Mouse (Mus musculus): ENCODE measurements around the gene Btk. TPM values are rescaled to one million over a fixed set of nuclear protein-coding genes. Genes with fewer than 3 reads are reported as not detected.

The Btk gene
- polyA plus RNA-seq (2015; fragmentation: Nextera tagmentation; extraction: Ambion mirVana): 0.58 and 0.82 TPM in 2 replicates

DNA sequence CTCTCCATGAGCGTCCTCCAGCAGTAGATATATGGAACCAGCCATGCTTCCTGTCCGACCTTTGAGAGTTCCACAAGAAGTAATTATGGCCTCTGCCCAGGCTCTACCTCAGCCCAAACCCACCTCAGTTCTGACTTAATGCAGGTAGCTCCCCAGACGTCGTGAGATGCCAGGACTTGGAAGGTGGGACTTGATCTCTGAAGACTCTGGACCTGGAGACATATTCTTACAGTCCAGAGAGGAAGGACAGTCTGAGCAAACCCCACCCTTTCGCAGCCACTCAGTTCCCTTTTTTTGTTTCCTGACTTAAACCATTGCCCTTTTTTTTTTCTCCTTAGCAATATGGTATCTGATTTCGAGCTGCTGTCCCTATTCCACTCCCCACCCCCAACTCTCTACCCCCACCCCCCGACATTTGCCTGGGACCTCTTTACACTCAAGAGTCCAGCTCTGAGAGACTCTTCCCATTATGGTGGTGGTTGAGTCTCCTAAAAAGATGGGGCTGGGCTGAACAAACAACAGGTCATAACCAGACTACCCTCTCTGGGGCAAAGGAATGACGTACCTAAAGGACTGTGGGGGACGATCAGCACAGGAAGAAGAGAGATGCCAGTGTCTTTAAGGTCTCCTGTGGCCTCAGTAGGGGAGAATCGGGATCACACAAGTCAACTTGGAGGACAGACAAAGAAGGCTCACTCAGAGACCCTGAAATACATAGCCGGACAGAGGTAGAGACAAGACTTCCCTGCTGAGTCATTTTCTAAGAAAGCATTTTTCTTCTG, at the start of gene Btk:
Gene Btk (minus strand): TSS at position 683 of the 782 bp plus-strand sequence.
- no peak for ATAC-seq
- 84% methylated on average over 11 of the region's 11 CpGs for WGBS

DNA sequence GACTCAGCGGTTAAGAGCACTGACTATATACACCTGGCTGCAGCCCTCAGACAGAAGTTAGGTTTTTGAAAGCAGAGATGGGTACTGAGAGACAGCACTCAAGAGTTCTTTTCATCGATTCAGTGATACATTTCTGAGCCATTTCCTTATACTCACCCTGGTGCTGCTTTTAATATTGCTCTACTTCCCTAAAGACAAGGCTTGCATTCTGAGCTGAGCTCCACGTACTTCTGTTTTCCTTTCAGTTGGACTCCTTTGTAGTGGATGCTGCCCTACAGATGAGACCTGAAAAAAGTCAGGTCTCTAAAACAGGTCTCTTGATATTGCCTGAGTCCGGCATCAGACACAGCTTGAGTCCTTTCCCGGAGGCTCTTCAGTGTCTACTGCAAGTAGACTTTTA, 49.3 kb upstream of the Btk start:
- Histone ChIP-seq H3K4me2 (replicated peaks) (no peak overlapping the region), H3K9ac (replicated peaks) (no peak overlapping the region), H3K9me3 (no peaks in the 10 kb centered on the region), H3K4me3 (replicated peaks) (no peak overlapping the region), H3K27me3 (peaks cover 6% of the 10 kb centered on the region; the same call in 1 of the 2 replicates), H3K36me3 (no peaks in the 10 kb centered on the region), H3K27ac (no peak overlapping the region), H3K4me1 (replicated peaks) (no peaks in the 10 kb centered on the region)
- 85% methylated on average over 5 of the region's 5 CpGs for WGBS
- no peak for ATAC-seq

More for the DNA sequence above, at the start of gene Btk:
- Histone ChIP-seq H3K9me3 (no peaks in the 10 kb centered on the region), H3K27ac (no peak within 1 kb of the TSS), H3K9ac (replicated peaks) (no peak within 1 kb of the TSS), H3K4me3 (replicated peaks) (no peak within 1 kb of the TSS), H3K36me3 (no peaks in the 10 kb centered on the region), H3K27me3 (no peaks in the 10 kb centered on the region), H3K4me2 (replicated peaks) (no peak within 1 kb of the TSS), H3K4me1 (replicated peaks) (peaks cover 12% of the 10 kb centered on the region)

DNA sequence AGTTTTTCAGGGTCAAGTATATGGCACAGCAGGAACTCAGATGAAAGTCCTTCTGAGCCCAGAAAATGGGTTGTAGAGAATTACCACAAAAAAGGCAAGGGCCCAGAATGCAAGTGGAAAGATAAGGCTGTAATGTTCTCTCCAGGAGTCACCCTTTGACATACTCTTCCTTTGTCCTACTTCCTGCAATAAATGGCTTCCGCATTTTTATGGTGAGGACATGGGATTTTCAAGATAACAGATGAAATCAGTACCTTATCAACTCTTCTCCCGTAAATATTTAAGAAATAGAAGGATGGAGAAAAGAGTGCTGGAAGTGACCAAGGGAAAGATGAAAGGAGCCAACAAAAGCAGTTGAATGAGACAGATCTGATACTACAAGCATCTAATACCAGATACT, 44.8 kb upstream of the Btk start:
- Histone ChIP-seq H3K27ac (no peak overlapping the region), H3K27me3 (peaks cover 29% of the 10 kb centered on the region), H3K36me3 (no peaks in the 10 kb centered on the region), H3K9me3 (no peaks in the 10 kb centered on the region), H3K4me3 (replicated peaks) (no peak overlapping the region), H3K4me2 (replicated peaks) (no peak overlapping the region), H3K9ac (replicated peaks) (no peak overlapping the region), H3K4me1 (replicated peaks) (no peaks in the 10 kb centered on the region)
- 77% methylated on average over 2 of the region's 2 CpGs for WGBS
- no peak for ATAC-seq

DNA sequence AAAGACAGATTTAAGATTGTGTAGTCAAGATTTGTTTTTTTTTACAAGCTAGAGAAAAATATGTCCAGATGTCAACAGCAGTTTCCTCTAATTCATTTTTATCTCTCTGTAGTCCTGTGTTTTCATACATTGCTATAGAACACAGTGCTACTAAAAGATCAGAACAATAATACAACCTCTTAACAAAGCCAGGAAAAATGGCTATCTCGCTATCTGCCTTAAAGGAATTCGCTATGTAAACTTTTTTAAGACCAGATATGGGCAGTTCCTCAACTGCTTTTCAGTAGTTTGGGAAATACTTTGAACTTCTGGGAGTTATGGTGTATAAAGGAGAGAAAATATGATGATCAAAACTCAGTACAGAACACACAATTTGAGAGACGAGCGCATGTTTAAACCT, 40.0 kb upstream of the Btk start:
- Histone ChIP-seq H3K36me3 (no peaks in the 10 kb centered on the region), H3K27ac (no peak overlapping the region), H3K4me2 (replicated peaks) (no peak overlapping the region), H3K9me3 (no peaks in the 10 kb centered on the region), H3K4me3 (replicated peaks) (no peak overlapping the region), H3K27me3 (peaks cover 34% of the 10 kb centered on the region), H3K4me1 (replicated peaks) (peaks cover 11% of the 10 kb centered on the region), H3K9ac (replicated peaks) (no peak overlapping the region)
- 82% methylated on average over 4 of the region's 4 CpGs for WGBS
- ATAC-seq: no peak

DNA sequence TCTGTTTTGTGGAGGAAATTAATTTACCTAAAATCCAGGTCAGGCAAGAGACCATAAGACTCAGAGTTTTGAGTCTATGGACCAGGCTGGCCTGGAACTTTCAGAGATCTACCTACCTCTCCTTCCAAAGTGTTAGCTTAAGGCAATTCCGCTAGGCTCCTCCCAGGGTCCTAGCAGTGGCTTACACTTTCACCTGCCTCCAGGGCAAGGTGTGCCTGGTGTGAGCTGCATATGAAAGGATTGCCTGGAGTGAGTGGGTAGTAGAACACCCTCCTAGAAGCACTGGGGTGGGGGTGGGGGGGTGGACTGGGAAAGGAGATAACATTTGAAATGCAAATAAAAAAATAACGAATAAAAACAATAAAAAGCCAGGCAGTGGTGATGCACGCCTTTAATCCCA, 38.3 kb upstream of the Btk start:
- H3K9ac ChIP-seq (replicated peaks): no peak overlapping the region
- no peaks in the 10 kb centered on the region for H3K9me3 ChIP-seq
- no peak overlapping the region for H3K27ac ChIP-seq
- peaks cover 11% of the 10 kb centered on the region for H3K4me1 ChIP-seq (replicated peaks)
- no peak overlapping the region for H3K4me3 ChIP-seq (replicated peaks)
- H3K27me3 ChIP-seq: peaks cover 41% of the 10 kb centered on the region
- ATAC-seq: no peak
- H3K4me2 ChIP-seq (replicated peaks): no peak overlapping the region
- H3K36me3 ChIP-seq: no peaks in the 10 kb centered on the region
- WGBS: 79% methylated on average over 3 of the region's 3 CpGs

DNA sequence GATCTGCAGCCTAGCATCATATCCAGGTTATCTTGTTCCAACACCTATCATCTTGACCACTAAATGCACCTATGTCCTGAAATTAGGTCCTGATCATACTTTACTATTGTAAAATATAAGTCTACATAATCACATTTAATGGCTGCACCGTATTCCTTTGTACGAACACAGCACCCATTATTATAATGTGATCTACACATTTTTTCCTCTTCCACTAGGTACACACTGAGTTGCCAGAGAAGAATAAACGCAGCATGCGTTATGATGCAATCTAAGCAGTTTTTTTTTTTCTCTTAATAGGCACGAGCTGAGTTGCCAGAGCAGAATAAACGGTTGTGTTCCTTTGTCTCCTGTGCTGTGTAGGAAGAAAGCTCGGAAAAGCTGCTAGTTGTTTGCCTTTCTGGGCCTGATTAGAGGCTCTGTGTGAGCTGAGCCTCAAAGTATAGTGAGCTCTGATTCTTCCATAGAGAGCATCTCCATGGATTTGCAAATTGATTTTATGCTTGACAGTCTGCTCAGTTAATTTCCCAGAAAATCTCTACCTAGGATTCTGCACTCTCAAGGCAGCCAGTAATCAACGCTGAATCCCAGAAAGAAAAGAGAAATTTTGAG, 37.0 kb upstream of the Btk start:
- peak overlapping the region; percentile 81 for H3K27ac ChIP-seq
- no peaks in the 10 kb centered on the region for H3K9me3 ChIP-seq
- 29% methylated on average over 8 of the region's 8 CpGs for WGBS
- no peak overlapping the region for H3K9ac ChIP-seq (replicated peaks)
- peak; percentile 89 for ATAC-seq
- peaks cover 39% of the 10 kb centered on the region for H3K27me3 ChIP-seq
- H3K4me3 ChIP-seq (replicated peaks): no peak overlapping the region
- no peaks in the 10 kb centered on the region for H3K36me3 ChIP-seq
- peaks cover 11% of the 10 kb centered on the region for H3K4me1 ChIP-seq (replicated peaks)
- H3K4me2 ChIP-seq (replicated peaks): peak overlapping the region; percentile 19; the same call in 1 of the 2 replicates

DNA sequence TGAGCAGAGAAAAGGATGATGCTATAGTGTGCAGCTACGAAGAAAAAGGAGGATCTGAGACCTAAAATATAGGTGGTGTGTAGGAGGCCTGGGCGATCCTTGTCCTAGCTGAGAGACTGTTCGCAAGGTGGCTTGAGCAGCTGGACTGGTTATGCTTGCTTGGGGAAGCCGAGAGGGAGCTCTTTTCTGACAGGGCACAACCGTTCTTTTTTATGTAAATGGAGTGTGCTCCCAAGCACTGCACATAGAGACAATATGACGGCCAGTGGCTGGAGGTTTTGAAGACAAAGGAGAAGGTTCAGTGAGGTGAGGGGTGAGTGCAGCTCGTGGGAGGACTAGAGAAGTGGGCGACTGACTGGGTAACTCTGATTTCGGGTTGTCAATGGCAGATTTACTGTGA, 36.3 kb upstream of the Btk start:
- peak; percentile 77 for ATAC-seq
- H3K27ac ChIP-seq: peak overlapping the region; percentile 81
- H3K27me3 ChIP-seq: peaks cover 39% of the 10 kb centered on the region
- WGBS: 30% methylated on average over 9 of the region's 9 CpGs
- no peak overlapping the region for H3K4me3 ChIP-seq (replicated peaks)
- H3K4me1 ChIP-seq (replicated peaks): peaks cover 11% of the 10 kb centered on the region
- H3K9ac ChIP-seq (replicated peaks): 0 out of 2 replicates have a peak overlapping the region, but pooled peaks have one; percentile 32
- H3K4me2 ChIP-seq (replicated peaks): peak overlapping the region; percentile 19; the same call in 1 of the 2 replicates
- no peaks in the 10 kb centered on the region for H3K9me3 ChIP-seq
- no peaks in the 10 kb centered on the region for H3K36me3 ChIP-seq

DNA sequence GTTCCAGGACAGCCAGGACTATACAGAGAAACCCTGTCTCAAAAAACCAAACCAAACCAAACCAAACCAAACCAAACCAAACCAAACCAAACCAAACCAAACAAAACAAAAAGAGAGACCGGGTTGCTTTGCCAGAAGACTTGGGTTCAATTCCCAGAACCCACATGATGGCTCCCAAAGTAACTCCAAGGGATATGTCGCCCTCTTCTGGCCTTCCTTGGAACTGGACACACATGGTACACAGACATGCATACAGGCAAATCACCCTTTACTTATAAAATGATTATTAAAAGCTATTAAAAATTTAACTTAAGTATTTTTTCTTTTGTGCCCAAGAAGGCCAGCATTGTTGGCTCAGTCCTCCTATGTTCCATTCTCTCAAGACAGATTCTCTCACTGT, 30.9 kb upstream of the Btk start:
- no peak for ATAC-seq
- 61% methylated on average over 2 of the region's 2 CpGs for WGBS
- peaks cover 19% of the 10 kb centered on the region for H3K27me3 ChIP-seq
- H3K4me2 ChIP-seq (replicated peaks): no peak overlapping the region
- H3K9ac ChIP-seq (replicated peaks): no peak overlapping the region
- no peaks in the 10 kb centered on the region for H3K9me3 ChIP-seq
- H3K27ac ChIP-seq: no peak overlapping the region
- no peak overlapping the region for H3K4me3 ChIP-seq (replicated peaks)
- H3K4me1 ChIP-seq (replicated peaks): 0 out of 2 replicates have a peak, but pooled peaks cover 3% of the 10 kb centered on the region
- no peaks in the 10 kb centered on the region for H3K36me3 ChIP-seq

DNA sequence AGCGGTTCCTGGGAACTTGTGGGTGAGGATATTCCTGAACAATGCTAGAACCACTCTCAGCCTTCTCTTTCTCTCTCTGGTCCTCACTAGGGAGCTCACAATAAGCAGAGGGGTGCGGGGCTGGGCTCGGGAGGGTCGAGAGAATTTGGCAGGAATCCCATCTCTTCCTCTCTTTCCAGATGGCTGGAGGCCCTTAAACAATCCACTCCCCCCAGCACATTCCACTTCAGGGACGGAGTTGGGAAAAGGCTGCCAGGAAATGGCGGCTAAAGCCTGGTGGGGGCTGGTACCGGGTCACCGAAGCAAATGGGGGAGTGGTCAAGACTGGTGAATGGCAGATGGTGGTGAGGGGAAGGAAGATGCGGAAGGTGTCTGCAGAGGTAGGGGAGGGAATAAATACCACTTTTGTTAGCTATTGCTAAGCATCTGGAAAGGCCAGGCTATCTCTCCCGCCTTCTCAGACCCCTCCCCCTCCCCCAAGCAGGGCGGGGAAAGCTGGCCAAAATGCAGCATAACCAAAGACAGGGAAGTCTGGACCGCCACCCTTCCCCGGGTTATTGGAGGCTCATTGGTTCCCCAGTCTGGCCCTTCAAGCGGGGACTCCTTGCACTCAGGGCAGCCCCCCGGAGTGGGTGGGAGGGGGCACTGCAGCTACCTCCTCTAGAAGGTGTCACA, 29.1 kb upstream of the Btk start:
- Histone ChIP-seq H3K4me2 (replicated peaks) (peak overlapping the region; percentile 51), H3K27me3 (peaks cover 10% of the 10 kb centered on the region), H3K9me3 (no peaks in the 10 kb centered on the region), H3K36me3 (no peaks in the 10 kb centered on the region), H3K4me1 (replicated peaks) (0 out of 2 replicates have a peak, but pooled peaks cover 3% of the 10 kb centered on the region), H3K9ac (replicated peaks) (peak overlapping the region; percentile 41), H3K27ac (peak overlapping the region; percentile 76), H3K4me3 (replicated peaks) (peak overlapping the region; percentile 31)
- peak; percentile 92 for ATAC-seq
- 27% methylated on average over 15 of the region's 15 CpGs for WGBS

DNA sequence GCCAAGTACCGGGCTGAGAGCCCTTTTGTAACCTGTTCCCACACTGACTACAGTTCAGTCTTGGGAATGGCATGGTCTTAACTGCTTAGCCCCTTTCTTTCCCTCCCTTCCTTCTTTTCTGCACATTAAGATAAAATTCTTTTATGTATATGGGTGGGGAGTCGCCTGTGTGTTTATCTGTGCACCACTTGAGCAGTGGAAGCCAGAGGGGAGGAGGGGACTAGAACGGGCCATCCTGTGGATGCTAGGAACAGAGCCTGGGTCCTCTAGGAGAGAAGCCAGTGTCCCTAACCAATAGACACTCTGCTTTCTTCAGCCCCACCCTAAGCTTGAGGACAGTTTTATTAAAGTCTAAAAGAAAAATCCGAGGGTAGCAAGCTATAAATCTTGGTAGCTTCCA, 27.6 kb upstream of the Btk start:
- no peak overlapping the region for H3K4me2 ChIP-seq (replicated peaks)
- no peak for ATAC-seq
- no peaks in the 10 kb centered on the region for H3K36me3 ChIP-seq
- no peak overlapping the region for H3K4me3 ChIP-seq (replicated peaks)
- H3K9ac ChIP-seq (replicated peaks): no peak overlapping the region
- H3K9me3 ChIP-seq: no peaks in the 10 kb centered on the region
- no peak overlapping the region for H3K27ac ChIP-seq
- no peaks in the 10 kb centered on the region for H3K27me3 ChIP-seq
- 0 out of 2 replicates have a peak, but pooled peaks cover 3% of the 10 kb centered on the region for H3K4me1 ChIP-seq (replicated peaks)
- 91% methylated on average over 4 of the region's 4 CpGs for WGBS

DNA sequence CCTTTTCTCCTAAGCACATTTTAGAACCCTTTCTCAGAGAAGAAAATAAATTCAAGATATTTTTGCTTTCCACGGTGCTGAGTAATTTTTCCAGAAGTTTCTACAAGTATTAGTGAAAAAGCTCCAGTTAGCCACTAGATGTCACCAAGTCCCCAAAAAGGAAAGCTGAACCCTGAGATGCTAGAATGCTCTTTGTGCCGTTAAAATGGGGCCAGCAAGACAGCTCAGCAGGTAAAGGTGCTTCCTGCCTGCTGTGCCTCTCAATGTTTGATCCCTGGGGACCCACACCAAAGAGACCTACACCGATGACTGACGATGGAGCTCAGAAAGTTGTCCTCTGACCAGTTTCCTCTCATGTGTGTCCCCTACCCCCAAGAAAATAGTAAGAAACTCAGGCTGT, 26.1 kb upstream of the Btk start:
- no peak overlapping the region for H3K4me3 ChIP-seq (replicated peaks)
- H3K4me2 ChIP-seq (replicated peaks): no peak overlapping the region
- no peaks in the 10 kb centered on the region for H3K36me3 ChIP-seq
- H3K4me1 ChIP-seq (replicated peaks): 0 out of 2 replicates have a peak, but pooled peaks cover 3% of the 10 kb centered on the region
- no peaks in the 10 kb centered on the region for H3K9me3 ChIP-seq
- H3K27me3 ChIP-seq: no peaks in the 10 kb centered on the region
- 47% methylated on average over 4 of the region's 4 CpGs for WGBS
- no peak overlapping the region for H3K27ac ChIP-seq
- no peak overlapping the region for H3K9ac ChIP-seq (replicated peaks)
- no peak for ATAC-seq
